Mouse (Mus musculus): ENCODE data around the gene Zbtb5. TPM values are rescaled to one million over a fixed set of nuclear protein-coding genes. Genes with fewer than 3 reads are reported as not detected.
A peak's percentile ranks its signal among the peaks of the same experiment; 100 is the strongest.
"Not testable (repeated sequence)": the region's sequence is repeated elsewhere in the genome, so short reads cannot be mapped to it uniquely, and the experiment has no call there.

The Zbtb5 gene
- polyA plus RNA-seq, 1 experiment from 2014 or later: 21.0 TPM

DNA sequence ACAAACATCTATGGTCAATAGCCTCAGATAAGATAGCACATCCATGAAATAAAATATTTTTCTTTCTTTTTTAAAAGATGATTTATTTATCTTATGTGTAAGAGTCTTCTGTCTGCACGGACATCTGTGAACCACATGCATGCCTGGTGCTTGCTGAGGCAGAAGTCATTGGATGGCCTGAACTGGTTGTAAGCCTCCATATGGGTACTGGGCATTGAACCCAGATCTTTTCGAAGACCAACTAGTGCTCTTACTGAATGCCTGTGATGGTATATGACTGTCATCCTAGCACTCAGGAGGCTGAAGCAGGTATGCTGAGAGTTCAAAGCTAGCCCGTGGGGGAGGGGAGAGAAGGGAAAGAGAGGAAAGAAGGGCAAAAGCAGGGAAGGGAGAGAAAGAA lies 14.1 kb downstream of the Zbtb5 start:
- ATAC-seq (ENCODE audit: low read depth): no peak
- WGBS: 65% methylated on average over 3 of the region's 3 CpGs
- H3K9ac ChIP-seq (ENCODE audit: low read depth, low read length): no peak overlapping the region

DNA sequence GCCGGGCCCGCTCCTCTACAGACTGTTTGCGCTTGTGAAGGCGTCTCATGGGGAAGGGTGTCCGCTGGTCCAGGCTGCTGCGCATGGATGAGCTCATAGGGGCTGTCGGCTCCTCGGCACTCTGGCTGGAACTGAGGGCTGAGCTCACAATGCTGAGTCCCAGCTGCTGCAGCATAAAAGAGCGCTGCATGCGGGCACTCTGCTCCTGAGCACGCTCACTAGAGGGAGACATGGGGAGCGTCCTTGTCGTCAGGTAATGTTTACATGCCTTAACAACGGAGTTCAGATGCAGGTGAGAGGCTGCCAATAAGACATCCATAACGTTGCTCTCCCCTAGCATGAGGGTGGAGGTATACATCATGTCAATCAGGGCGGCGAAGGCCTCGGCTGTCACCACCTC lies 17.4 kb downstream of the Zbtb5 start:
- Histone ChIP-seq H3K27me3 (replicated peaks; ENCODE audit: control insufficient read depth, insufficient read depth, low read length) (no peaks in the 10 kb centered on the region), H3K4me2 (ENCODE audit: low read depth, low read length) (no peak overlapping the region), H3K27ac (replicated peaks; ENCODE audit: low read depth, low read length) (no peak overlapping the region), H3K4me1 (ENCODE audit: control insufficient read depth, insufficient read depth, low read length) (0 out of 2 replicates have a peak, but pooled peaks cover 3% of the 10 kb centered on the region), H3K9ac (ENCODE audit: low read depth, low read length) (no peak overlapping the region), H3K36me3 (ENCODE audit: control insufficient read depth, insufficient read depth, low read length) (peaks cover 40% of the 10 kb centered on the region; the same call in 1 of the 2 replicates), H3K4me3 (ENCODE audit: low read depth, low read length) (no peak overlapping the region), H3K9me3 (ENCODE audit: control insufficient read depth, low read length) (no peaks in the 10 kb centered on the region)
- DNase-seq (ENCODE audit: low spot score) (no peak), ATAC-seq (ENCODE audit: low read depth) (no peak)
- 87% methylated on average over 18 of the region's 18 CpGs for WGBS

More for the DNA sequence above, 14.1 kb downstream of the Zbtb5 start:
- DNase-seq (ENCODE audit: low spot score): no peak
- Histone ChIP-seq H3K4me3 (ENCODE audit: low read depth, low read length) (no peak overlapping the region), H3K27ac (replicated peaks; ENCODE audit: low read depth, low read length) (no peak overlapping the region), H3K36me3 (ENCODE audit: control insufficient read depth, insufficient read depth, low read length) (peaks cover 17% of the 10 kb centered on the region; the same call in 1 of the 2 replicates), H3K9me3 (ENCODE audit: control insufficient read depth, low read length) (no peaks in the 10 kb centered on the region), H3K4me1 (ENCODE audit: control insufficient read depth, insufficient read depth, low read length) (0 out of 2 replicates have a peak, but pooled peaks cover 3% of the 10 kb centered on the region), H3K27me3 (replicated peaks; ENCODE audit: control insufficient read depth, insufficient read depth, low read length) (no peaks in the 10 kb centered on the region), H3K4me2 (ENCODE audit: low read depth, low read length) (no peak overlapping the region)

DNA sequence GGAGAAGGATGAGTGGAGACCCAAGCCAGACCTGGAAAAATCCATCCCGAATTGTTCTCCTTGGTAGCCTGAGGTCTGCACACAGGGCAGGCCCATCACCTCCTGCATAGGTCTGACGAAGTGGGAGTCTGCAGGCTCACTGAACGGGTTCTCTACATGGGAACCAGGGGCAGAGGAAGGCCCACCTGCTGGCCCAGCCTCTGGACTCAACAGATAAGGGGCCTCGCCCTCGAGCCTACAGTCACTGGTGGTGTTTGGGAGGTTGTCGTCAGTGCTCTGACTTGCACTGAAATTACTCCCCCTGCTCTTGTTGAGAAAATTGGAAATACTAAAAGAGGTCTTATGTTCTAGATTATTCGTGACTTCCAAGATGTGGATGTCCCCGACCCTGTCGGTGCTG lies 18.4 kb downstream of the Zbtb5 start:
- no peak overlapping the region for H3K4me2 ChIP-seq (ENCODE audit: low read depth, low read length)
- H3K9me3 ChIP-seq (ENCODE audit: control insufficient read depth, low read length): no peaks in the 10 kb centered on the region
- no peaks in the 10 kb centered on the region for H3K27me3 ChIP-seq (replicated peaks; ENCODE audit: control insufficient read depth, insufficient read depth, low read length)
- no peak for ATAC-seq (ENCODE audit: low read depth)
- no peak for DNase-seq (ENCODE audit: low spot score)
- WGBS: 88% methylated on average over 9 of the region's 9 CpGs
- H3K36me3 ChIP-seq (ENCODE audit: control insufficient read depth, insufficient read depth, low read length): peaks cover 45% of the 10 kb centered on the region; the same call in 1 of the 2 replicates
- no peak overlapping the region for H3K9ac ChIP-seq (ENCODE audit: low read depth, low read length)
- no peak overlapping the region for H3K4me3 ChIP-seq (ENCODE audit: low read depth, low read length)
- H3K4me1 ChIP-seq (ENCODE audit: control insufficient read depth, insufficient read depth, low read length): no peaks in the 10 kb centered on the region
- no peak overlapping the region for H3K27ac ChIP-seq (replicated peaks; ENCODE audit: low read depth, low read length)

DNA sequence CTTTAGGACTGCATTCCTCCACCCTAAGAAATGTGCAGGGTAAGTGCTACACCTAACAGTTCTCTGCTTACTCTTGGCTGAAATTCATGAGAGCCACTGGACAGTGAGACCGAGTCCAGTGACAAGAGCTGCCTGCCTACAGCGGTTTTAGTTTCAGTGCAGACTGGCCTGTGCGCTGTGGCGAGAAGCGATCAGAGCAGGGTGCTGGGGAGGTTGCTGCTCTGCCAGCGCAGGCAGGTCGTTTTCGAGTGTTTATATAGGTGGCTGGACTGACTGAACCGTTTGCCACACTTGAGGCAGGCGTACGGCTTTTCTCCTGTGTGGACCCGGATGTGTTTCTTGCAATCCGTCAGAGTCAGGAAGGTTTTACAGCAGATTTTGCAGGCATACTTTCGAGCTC lies 19.0 kb downstream of the Zbtb5 start:
- not testable (repeated sequence) for H3K4me3 ChIP-seq (ENCODE audit: low read depth, low read length); H3K27me3 ChIP-seq (replicated peaks; ENCODE audit: control insufficient read depth, insufficient read depth, low read length); H3K4me2 ChIP-seq (ENCODE audit: low read depth, low read length); H3K9ac ChIP-seq (ENCODE audit: low read depth, low read length); H3K27ac ChIP-seq (replicated peaks; ENCODE audit: low read depth, low read length); DNase-seq (ENCODE audit: low spot score); H3K9me3 ChIP-seq (ENCODE audit: control insufficient read depth, low read length); ATAC-seq (ENCODE audit: low read depth); H3K4me1 ChIP-seq (ENCODE audit: control insufficient read depth, insufficient read depth, low read length)
- peaks cover 50% of the 10 kb centered on the region for H3K36me3 ChIP-seq (ENCODE audit: control insufficient read depth, insufficient read depth, low read length)
- WGBS: 91% methylated on average over 14 of the region's 14 CpGs

DNA sequence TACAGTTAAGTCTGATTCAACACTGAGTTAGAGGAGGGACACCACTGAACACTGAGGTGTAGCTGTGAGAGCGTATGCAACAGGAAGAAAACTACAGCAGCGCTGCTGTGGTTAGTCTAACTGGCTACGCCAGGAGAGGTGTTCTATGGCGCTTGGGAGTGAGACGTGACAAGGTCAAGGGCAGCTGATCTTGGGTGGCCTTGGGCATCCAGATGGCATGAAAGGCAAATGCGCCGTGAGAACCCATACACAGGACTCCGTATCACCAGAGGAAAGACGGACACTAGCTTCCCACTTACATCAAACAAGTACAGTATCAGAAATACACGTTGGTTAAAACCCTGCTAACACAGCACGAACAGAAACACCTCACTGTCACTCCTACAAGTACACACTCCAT lies 19.9 kb downstream of the Zbtb5 start:
- 92% methylated on average over 11 of the region's 11 CpGs for WGBS
- H3K9me3 ChIP-seq (ENCODE audit: control insufficient read depth, low read length); H3K9ac ChIP-seq (ENCODE audit: low read depth, low read length); DNase-seq (ENCODE audit: low spot score); H3K4me3 ChIP-seq (ENCODE audit: low read depth, low read length); H3K27me3 ChIP-seq (replicated peaks; ENCODE audit: control insufficient read depth, insufficient read depth, low read length); ATAC-seq (ENCODE audit: low read depth); H3K27ac ChIP-seq (replicated peaks; ENCODE audit: low read depth, low read length); H3K4me1 ChIP-seq (ENCODE audit: control insufficient read depth, insufficient read depth, low read length); H3K4me2 ChIP-seq (ENCODE audit: low read depth, low read length): not testable (repeated sequence)
- peaks cover 59% of the 10 kb centered on the region for H3K36me3 ChIP-seq (ENCODE audit: control insufficient read depth, insufficient read depth, low read length)

DNA sequence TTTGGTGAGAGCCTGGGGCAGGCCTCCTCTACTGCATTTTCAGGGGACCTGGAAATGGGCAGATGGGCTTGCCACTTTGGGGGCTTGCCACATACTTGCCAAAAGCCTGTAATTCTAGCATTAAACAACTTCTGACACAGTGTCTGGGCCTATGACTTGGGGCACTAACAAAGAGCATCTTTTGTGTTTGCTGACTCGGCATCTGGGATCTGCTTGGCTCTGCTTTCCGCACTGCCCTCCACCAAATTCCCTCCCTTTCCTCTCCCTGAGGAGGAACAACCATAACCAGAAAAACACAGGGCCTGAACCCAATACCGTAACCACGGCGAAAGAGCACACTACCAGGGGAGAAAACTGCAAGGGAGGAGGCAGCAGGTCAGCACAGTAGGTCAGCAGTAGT lies 21.7 kb downstream of the Zbtb5 start:
- Histone ChIP-seq H3K9me3 (ENCODE audit: control insufficient read depth, low read length) (no peaks in the 10 kb centered on the region), H3K4me3 (ENCODE audit: low read depth, low read length) (no peak overlapping the region), H3K4me1 (ENCODE audit: control insufficient read depth, insufficient read depth, low read length) (no peaks in the 10 kb centered on the region), H3K36me3 (ENCODE audit: control insufficient read depth, insufficient read depth, low read length) (peaks cover 72% of the 10 kb centered on the region), H3K9ac (ENCODE audit: low read depth, low read length) (no peak overlapping the region), H3K27ac (replicated peaks; ENCODE audit: low read depth, low read length) (no peak overlapping the region), H3K27me3 (replicated peaks; ENCODE audit: control insufficient read depth, insufficient read depth, low read length) (no peaks in the 10 kb centered on the region), H3K4me2 (ENCODE audit: low read depth, low read length) (no peak overlapping the region)
- ATAC-seq (ENCODE audit: low read depth) (no peak), DNase-seq (ENCODE audit: low spot score) (no peak)
- 76% methylated on average over 5 of the region's 5 CpGs for WGBS

DNA sequence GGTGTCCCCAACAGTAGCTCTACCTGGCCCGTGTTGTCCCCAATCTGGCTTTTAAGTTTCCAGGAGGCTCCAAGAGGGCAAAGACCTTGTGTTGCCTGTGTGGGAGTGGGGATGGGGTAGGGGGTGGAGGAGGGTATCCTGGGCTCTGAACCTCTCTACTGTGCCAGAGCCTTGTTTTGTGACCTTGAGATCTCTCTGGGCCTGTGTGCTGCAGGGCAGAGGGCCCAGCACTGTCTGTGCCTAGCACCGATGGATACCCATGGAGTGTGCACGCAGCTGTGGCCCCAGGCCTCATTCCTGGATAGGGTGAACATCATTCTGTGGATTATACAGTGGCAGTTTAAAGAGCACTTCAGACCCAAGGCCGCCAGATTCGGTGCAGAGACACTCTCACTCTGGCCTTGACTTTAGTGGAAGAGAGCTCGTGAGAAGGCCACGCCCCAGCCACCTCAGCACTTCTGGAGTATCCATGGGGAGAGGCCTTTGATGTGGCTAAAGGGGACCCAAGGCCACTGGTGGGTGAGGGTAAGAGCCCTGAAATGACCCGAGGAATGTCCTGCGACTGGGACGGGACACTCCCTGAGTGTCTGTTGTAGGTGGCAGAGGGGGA lies 29.0 kb downstream of the Zbtb5 start:
- no peak overlapping the region for H3K9ac ChIP-seq (ENCODE audit: low read depth, low read length)
- ATAC-seq (ENCODE audit: low read depth): no peak
- no peaks in the 10 kb centered on the region for H3K9me3 ChIP-seq (ENCODE audit: control insufficient read depth, low read length)
- no peak for DNase-seq (ENCODE audit: low spot score)
- WGBS: 81% methylated on average over 10 of the region's 10 CpGs
- H3K36me3 ChIP-seq (ENCODE audit: control insufficient read depth, insufficient read depth, low read length): peaks cover 41% of the 10 kb centered on the region
- no peak overlapping the region for H3K4me3 ChIP-seq (ENCODE audit: low read depth, low read length)
- H3K27me3 ChIP-seq (replicated peaks; ENCODE audit: control insufficient read depth, insufficient read depth, low read length): no peaks in the 10 kb centered on the region
- peaks cover 13% of the 10 kb centered on the region for H3K4me1 ChIP-seq (ENCODE audit: control insufficient read depth, insufficient read depth, low read length)
- H3K27ac ChIP-seq (replicated peaks; ENCODE audit: low read depth, low read length): no peak overlapping the region
- no peak overlapping the region for H3K4me2 ChIP-seq (ENCODE audit: low read depth, low read length)

DNA sequence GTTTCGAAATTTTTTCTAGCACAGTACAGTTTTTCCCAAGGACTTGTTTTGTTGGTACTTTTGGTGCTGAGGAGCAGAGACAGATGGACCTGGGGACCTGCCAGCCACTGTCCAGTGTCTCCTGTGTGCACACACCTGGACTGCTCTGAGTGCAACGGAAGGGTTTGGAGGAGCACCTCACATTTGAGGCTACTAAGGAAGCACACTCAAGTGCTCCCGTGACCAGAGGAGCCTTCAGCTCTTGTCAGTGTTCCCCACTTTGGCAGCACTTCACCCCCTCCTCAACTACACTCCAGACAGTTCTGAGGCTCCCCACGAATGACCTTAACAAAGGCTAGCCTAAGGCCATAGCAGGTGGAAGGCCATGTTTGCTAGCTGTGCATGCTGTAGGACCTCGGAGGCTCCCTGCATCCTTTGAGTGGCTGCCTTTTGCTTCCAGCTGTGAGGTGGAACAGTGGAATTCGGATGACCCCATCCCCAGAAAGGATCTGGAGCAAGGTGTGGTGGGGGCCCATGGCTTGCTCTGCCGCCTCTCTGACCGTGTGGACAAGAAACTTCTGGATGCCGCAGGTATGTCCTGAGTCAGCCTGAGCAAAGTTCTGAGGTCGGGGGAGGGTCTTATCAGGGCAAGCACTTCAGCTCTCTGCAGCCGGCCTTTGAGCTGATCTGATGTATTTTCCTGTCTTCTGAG lies 29.6 kb downstream of the Zbtb5 start:
- Histone ChIP-seq H3K4me3 (ENCODE audit: low read depth, low read length) (peak overlapping the region; percentile 78; the same call in 1 of the 2 replicates), H3K9me3 (ENCODE audit: control insufficient read depth, low read length) (no peaks in the 10 kb centered on the region), H3K4me1 (ENCODE audit: control insufficient read depth, insufficient read depth, low read length) (peaks cover 13% of the 10 kb centered on the region), H3K4me2 (ENCODE audit: low read depth, low read length) (peak overlapping the region; percentile 97), H3K9ac (ENCODE audit: low read depth, low read length) (peak overlapping the region; percentile 84; the same call in 1 of the 2 replicates), H3K27ac (replicated peaks; ENCODE audit: low read depth, low read length) (no peak overlapping the region), H3K27me3 (replicated peaks; ENCODE audit: control insufficient read depth, insufficient read depth, low read length) (no peaks in the 10 kb centered on the region), H3K36me3 (ENCODE audit: control insufficient read depth, insufficient read depth, low read length) (peaks cover 35% of the 10 kb centered on the region)
- DNase-seq (ENCODE audit: low spot score) (no peak), ATAC-seq (ENCODE audit: low read depth) (no peak)
- WGBS: 71% methylated on average over 11 of the region's 11 CpGs

DNA sequence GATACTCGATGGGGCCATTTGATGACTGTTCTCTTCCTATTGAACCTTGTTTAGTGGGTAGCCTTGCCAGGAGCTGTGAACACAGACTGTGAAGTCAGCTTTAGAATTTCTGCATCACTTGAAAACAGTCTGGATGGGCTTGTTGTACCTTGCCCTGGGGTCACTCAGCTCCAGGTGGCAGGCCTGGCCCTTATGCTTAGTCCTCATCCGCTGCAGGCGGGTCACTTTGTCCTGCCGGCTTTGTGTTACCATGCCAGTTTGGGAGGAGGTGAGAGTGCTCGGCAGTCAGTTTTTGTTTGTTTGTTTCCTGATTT lies 30.3 kb downstream of the Zbtb5 start:
- H3K27ac ChIP-seq (replicated peaks; ENCODE audit: low read depth, low read length): no peak overlapping the region
- H3K27me3 ChIP-seq (replicated peaks; ENCODE audit: control insufficient read depth, insufficient read depth, low read length): no peaks in the 10 kb centered on the region
- peak overlapping the region; percentile 78 for H3K4me3 ChIP-seq (ENCODE audit: low read depth, low read length)
- H3K9ac ChIP-seq (ENCODE audit: low read depth, low read length): peak overlapping the region; percentile 84
- 22% methylated on average over 5 of the region's 5 CpGs for whole genome bisulfite sequencing
- peaks cover 30% of the 10 kb centered on the region; the same call in 1 of the 2 replicates for H3K36me3 ChIP-seq (ENCODE audit: control insufficient read depth, insufficient read depth, low read length)
- peak overlapping the region; percentile 97 for H3K4me2 ChIP-seq (ENCODE audit: low read depth, low read length)
- ATAC-seq (ENCODE audit: low read depth): no peak
- H3K9me3 ChIP-seq (ENCODE audit: control insufficient read depth, low read length): 0 out of 2 replicates have a peak, but pooled peaks cover 1% of the 10 kb centered on the region
- no peak for DNase-seq (ENCODE audit: low spot score)
- peaks cover 13% of the 10 kb centered on the region for H3K4me1 ChIP-seq (ENCODE audit: control insufficient read depth, insufficient read depth, low read length)

Data from embryonic facial prominence, embryonic 14.5 days (tissue).